Mouse (Mus musculus) ES-Bruce4 (cell line): ENCODE data around the gene Zmynd12.

Experiments
- CTCF ChIP-seq: IDR thresholded peaks from one replicate; pipeline ENCODE4 v1.8.1; 2011; ENCODE audit warnings: low read depth, low read length
- EP300 ChIP-seq: IDR thresholded peaks from 2 replicates; pipeline ENCODE4 v1.6.1; 2011; ENCODE audit warnings: low read depth, low read length; ENCODE audit not compliant: insufficient read depth
- POLR2A ChIP-seq: IDR thresholded peaks from one replicate; pipeline ENCODE4 v1.8.1; 2011; ENCODE audit warnings: low read length; ENCODE audit not compliant: insufficient read depth

- TF ChIP-seq CTCF (peak; percentile 85), EP300 (no peak), POLR2A (no peak)
Measured at GRCm38 (mm10) chr4:119390369-119390768, 32.2 kb upstream of the Zmynd12 start.
